Mouse (Mus musculus) mouse embryonic stem cell (cell line): Measurements from ENCODE around the gene Uqcr11.

Experiments used
- in situ Hi-C, 2 experiments: fragments of 300-500 bp; cut with MboI; formaldehyde crosslinking; loops; 1 replicate in 1 of 2; 3 replicates in 1 of 2; pipeline ENCODE4 v1.14.3; 2019 to 2020; ENCODE audit warnings: low sequenced_read_pairs in 2 of 2, low pct_unique_long_range_greater_than_20kb in 1 of 2, mixed read lengths in 1 of 2; ENCODE audit not compliant: unreplicated experiment in 1 of 2

Uqcr11 gene

GRCm38 (mm10) chr10:80432936-80433512, 26.4 kb upstream of the Uqcr11 start:
- in situ Hi-C loops: no loop called here

GRCm38 (mm10) chr10:80432387-80432785, 25.8 kb upstream of the Uqcr11 start:
- in situ Hi-C loops: no loop called here

DNA sequence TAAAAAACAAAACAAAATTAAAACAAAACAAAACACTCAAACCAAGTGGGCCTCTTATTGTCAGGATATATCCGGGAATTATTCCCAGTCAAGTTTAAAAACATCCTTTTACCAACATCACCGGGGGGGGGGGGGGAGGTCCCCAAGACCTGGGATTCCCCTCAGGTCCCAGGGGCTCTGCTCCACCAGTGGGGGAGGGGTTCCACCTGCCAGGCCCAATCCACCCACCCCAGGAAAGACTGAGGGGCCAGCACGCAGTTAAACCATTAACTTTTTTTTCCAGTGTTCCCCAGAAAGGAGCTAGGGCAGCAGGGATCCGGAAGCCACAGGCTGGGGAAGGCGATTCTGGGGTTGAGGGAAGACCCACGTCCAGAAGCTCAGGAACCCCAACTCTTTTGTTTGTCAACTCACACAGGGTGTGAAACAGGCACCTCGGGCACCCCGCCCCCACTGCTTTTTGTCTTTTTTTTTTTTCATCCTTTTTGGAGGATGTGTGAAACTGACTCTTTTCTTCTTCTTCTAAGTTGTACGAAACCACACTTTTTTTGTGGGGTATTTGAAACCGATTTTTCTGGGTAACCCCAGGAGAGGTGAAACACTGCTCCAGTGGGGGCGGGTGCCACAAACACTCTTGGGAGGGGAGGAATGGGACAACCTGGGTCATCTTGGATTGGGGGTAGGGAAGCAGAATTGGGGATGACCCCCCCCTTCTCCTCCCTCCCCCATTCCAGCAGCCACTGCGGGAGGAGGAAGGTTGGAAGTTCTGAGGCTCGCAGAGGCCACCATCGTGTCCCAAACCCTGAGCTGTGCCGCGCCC, 25.1 kb upstream of the Uqcr11 start:
- in situ Hi-C loops: no loop called here

GRCm38 (mm10) chr10:80430375-80430980, 23.8 kb upstream of the Uqcr11 start:
- in situ Hi-C loops: no loop called here

GRCm38 (mm10) chr10:80429800-80430199, 23.2 kb upstream of the Uqcr11 start:
- in situ Hi-C loops: no loop called here

DNA sequence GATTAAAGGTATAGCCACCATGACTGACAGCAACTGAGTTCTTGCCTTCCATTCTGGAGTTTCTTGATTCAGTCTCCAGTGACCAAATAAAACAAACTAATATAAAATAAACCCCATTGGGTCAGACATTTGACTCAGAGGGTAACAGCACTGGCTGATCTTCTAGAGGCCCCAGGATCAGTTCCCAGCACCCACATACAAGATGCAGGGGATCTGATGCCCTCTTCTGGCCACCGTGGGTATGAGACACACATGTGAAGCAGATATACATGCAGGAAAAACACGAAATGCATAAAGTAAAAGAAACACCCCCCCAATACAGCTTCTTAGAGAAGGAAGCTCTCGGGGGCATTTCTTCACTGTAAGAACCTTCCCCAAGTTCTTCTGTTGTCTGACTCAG, 18.4 kb upstream of the Uqcr11 start:
- in situ Hi-C loops: no loop called here

DNA sequence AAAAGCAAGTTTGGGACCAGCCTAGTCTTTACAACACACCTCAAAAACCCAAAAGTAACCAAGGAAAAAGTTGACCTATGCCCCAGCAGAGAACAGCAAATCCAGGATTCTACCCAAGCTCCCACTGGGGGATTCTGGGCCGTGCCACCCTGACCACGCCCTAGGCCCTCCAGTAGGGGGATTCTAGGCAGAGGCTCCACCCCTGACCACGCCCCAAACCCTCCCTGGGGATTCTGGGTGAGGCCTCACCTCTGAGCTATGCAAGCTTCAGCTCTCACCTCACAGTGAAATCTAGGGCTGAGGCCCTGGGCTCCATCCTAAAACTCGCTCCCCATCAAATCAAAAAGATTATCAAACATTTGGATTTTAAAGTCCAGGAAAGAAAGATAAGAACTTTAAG, 16.9 kb upstream of the Uqcr11 start:
- in situ Hi-C loops: no loop called here

- in situ Hi-C loops: no loop called here
These were observed 15.2 kb upstream of the Uqcr11 start for GRCm38 (mm10) chr10:80421651-80422472.

- in situ Hi-C loops: no loop called here
These were observed 14.6 kb upstream of the Uqcr11 start for GRCm38 (mm10) chr10:80421208-80421607.

- in situ Hi-C loops: no loop called here
These were observed 14.1 kb upstream of the Uqcr11 start for GRCm38 (mm10) chr10:80420729-80421128.

- in situ Hi-C loops: no loop called here
These were observed 12.8 kb upstream of the Uqcr11 start for GRCm38 (mm10) chr10:80419419-80419818.

- in situ Hi-C loops: no loop called here
These were observed 11.7 kb upstream of the Uqcr11 start for GRCm38 (mm10) chr10:80418311-80418710.

- in situ Hi-C loops: no loop called here
These were observed 11.2 kb upstream of the Uqcr11 start for GRCm38 (mm10) chr10:80417841-80418240.

GRCm38 (mm10) chr10:80417371-80417770, 10.7 kb upstream of the Uqcr11 start:
- in situ Hi-C loops: no loop called here

DNA sequence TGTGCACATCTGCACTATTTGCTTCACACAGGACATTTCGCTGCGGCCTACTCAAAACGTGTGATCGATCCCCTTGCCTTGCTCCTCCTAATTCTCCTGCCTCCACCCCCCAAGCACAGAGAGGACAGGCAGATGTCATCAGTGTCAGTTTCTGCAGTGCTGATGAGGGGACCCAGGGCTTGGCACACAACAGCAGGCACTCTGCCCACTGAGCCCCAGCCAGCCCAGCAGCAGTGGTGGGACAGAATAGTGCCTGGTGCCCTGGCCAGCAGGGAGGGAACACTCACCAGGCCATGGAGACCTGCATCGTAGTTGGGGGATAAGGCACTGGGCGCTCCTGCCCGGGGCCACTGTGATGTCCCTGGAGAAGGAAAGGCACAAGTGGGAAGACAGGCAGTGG, 8.9 kb upstream of the Uqcr11 start:
- in situ Hi-C loops: no loop called here

DNA sequence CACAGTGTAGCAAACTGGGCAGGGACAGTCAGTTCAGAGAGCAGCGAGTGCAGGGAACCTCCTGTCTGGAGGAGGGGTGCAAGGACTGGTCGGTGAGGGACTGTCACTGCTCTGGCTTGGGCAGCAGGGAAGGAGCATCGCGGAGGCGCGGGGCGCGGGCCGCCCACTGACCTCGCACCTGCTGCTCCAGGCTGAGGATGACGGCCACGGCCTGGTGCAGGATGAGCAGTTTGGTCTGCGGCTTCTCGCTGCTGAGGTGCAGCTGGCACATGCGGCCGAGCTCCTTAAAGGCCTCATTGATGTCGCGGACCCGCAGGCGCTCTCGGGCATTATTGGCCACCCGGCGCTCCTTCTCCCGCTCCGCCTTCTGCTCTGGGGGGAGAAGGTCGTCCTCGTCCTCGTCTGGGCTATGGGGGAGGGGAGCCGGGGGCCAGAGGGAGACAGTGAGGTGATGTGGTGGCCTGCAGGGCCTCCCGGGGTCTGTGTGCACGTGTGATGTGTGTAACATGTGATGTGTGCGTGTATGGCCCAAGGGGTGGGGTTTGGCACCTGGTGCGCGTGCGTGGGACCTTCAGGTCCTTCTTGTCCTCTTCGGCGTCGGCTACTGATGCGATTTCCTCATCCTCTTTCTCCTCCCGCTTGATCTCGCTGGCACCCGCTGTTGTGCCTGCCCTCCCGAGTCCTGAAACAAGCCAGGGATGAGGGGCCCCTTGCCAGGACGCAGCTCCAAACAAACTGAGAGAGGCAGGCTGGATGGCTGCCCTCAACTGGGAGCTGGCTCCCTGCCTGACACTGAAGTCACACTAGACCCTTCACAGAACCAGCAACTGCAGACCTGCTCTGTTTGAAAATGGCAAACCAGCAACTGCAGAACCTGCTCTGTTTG, 6.3 kb upstream of the Uqcr11 start:
- in situ Hi-C loops: no loop called here

GRCm38 (mm10) chr10:80407924-80408323, 1.3 kb upstream of the Uqcr11 start:
- in situ Hi-C loops: no loop called here

DNA sequence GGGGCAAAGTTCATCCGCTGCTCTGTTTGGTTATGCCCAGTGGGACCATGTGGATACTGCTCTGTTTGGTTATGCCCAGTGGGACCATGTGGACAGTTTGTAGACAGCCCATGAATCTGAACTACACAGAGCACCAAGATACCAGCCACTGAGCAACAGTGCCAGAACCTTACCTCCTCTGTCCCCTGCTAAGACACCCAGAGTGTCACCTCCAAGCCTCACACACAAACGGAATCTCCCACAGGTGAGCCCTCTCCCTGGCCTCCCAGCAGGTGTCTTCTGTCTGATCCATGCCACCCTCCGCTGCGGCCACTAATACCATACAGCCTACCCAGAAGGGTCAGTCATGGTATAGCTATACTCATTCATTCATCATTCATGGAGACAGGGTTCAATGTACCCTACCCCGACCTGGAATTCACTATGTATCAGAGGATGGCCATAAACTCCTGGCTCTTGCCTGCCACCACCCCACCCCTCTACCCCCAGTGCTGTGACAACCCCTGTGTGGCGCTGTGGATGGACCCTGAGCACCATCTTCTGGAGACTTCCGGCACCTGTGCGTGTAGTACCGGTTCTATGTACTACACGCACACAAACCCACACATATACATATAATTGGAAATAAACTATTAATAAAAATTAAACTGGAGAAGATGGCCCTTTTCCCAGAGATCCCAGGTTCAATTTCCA, 1.0 kb downstream of the Uqcr11 start:
- in situ Hi-C loops: no loop called here
